15 mouse cellular contexts compared by ENCODE assay signal in the genomic region with DNA sequence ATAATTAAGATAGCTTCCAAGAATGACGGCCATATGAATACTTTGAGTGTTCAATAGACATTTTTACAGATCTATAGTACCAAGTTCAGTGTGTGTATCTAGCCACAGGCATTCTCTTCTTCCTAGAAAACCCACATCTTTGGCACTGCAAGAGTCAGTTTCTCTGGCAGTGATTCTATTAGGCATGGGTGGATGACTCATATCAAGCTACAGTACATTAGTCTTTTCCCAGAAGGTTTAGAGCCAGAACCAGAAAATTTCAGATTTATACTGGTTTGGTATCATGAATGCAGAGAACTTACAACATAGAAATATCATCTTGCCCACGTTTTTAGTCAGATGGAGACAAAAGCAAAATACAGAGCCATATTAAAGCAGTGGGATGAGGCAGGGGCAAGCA.
DNase-seq lines count a peak whose midpoint lies in the region.
"Had no signal": no experiment of that assay in that cellular context is flagged by ENCODE, and none has a peak within 500 bp of the region (broad histone marks: within the 10 kb centered on the region; RNA-seq: fewer than 3 reads in every experiment).

No protein-coding gene starts in this region.

- DNase-seq in frontal cortex, adult 2 months (ENCODE audit: extremely low spot score in 1 of 2, low spot score in 1 of 2): peak; percentile 3 to 21
- no peak for DNase-seq in frontal cortex, postnatal 10 days (ENCODE audit: low spot score in 2 of 2)
- peak; percentile 1 for DNase-seq in retina, postnatal 1 day
- DNase-seq in retina, embryonic 14.5 days (ENCODE audit: low spot score): no peak
- DNase-seq in brain, adult 2 months (ENCODE audit: low read depth, low spot score): peak; percentile 68
- no peak for DNase-seq in spleen, adult 18-20 months
- no peak for DNase-seq in spleen, postnatal 10 days (ENCODE audit: low spot score in 2 of 2)
- DNase-seq: adrenal gland, adult 8-10 months; adrenal gland, postnatal 36 days; cerebellum, adult 11 months; cerebellum, adult 9-10 months; forebrain, postnatal 0 days; gastrocnemius, postnatal 14 days; heart, adult 2 months; heart, postnatal 14 days had no signal

Comparison
In these comparisons a context has a peak if more than half of its experiments do, and no peak if none do; other contexts are left out.
1. DNase-seq: peak in frontal cortex, adult 2 months (2 of 2), retina, postnatal 1 day (single experiment) and brain, adult 2 months (single experiment); none in frontal cortex, postnatal 10 days (0 of 2), retina, embryonic 14.5 days (single experiment), spleen, adult 18-20 months (0 of 2) and spleen, postnatal 10 days (0 of 2).